Mouse (Mus musculus): ENCODE measurements around the gene Orc5. TPM values are rescaled to one million over a fixed set of nuclear protein-coding genes. Genes with fewer than 3 reads are reported as not detected.

The Orc5 gene
- total and polyA plus RNA-seq, 3 experiments, result 75.7 to 76.5 TPM; not detected in 1

GRCm38 (mm10) chr5:22556713-22557112 lies 6.5 kb upstream of the Orc5 start:
- H3K9ac ChIP-seq (ENCODE audit: control insufficient read depth, low read depth, low read length, poor library complexity, severe bottlenecking), result no peak overlapping the region
- no peak for DNase-seq (ENCODE audit: low read depth, low spot score)
- no peaks in the 10 kb centered on the region for H3K79me2 ChIP-seq (ENCODE audit: control insufficient read depth, insufficient read depth, low read length, poor library complexity)
- no peaks in the 10 kb centered on the region for H3K9me3 ChIP-seq (replicated peaks; ENCODE audit: insufficient read depth, low read length)
- no peaks in the 10 kb centered on the region for H3K27me3 ChIP-seq (ENCODE audit: control insufficient read depth in 1 of 2, insufficient read depth in 2 of 2, low read length in 2 of 2)
- no peak overlapping the region for H3K27ac ChIP-seq (ENCODE audit: control insufficient read depth, low read depth, low read length)
- H3K36me3 ChIP-seq (ENCODE audit: control insufficient read depth in 1 of 2, insufficient read depth in 2 of 2, low read length in 2 of 2), result peaks cover 0 to 3% of the 10 kb centered on the region in 2 experiments; a peak in 2 of 4 replicates
- TF ChIP-seq MEF2A (IDR thresholded peaks at IDR 0.05; ENCODE audit: extremely low read depth, insufficient replicate concordance, low read depth, low read length, poor library complexity, severe bottlenecking) (no peak), ZNF384 (IDR thresholded peaks at IDR 0.05; ENCODE audit: low read depth, low read length) (no peak), ETS1 (IDR thresholded peaks at IDR 0.05; ENCODE audit: low read depth, low read length) (no peak), SMC3 (IDR thresholded peaks at IDR 0.05; ENCODE audit: low read depth, low read length) (no peak), E2F4 (IDR thresholded peaks at IDR 0.05; ENCODE audit: borderline replicate concordance, low read depth, low read length) (no peak), BHLHE40 (IDR thresholded peaks at IDR 0.05; ENCODE audit: borderline replicate concordance, low read depth, low read length) (no peak)
- no peak overlapping the region for H3K4me3 ChIP-seq (ENCODE audit: control insufficient read depth in 1 of 2, insufficient read depth in 1 of 2, low read depth in 2 of 2, low read length in 2 of 2)
- H3K4me1 ChIP-seq (ENCODE audit: control insufficient read depth in 1 of 2, insufficient read depth in 2 of 2, low read length in 2 of 2), result peaks cover 0 to 5% of the 10 kb centered on the region in 2 experiments; a peak in 2 of 4 replicates

GRCm38 (mm10) chr5:22552233-22552765 lies 2.1 kb upstream of the Orc5 start:
- Histone ChIP-seq H3K79me2 (ENCODE audit: control insufficient read depth, insufficient read depth, low read length, poor library complexity) (peaks cover 19% of the 10 kb centered on the region), H3K4me3 (ENCODE audit: control insufficient read depth in 1 of 2, insufficient read depth in 1 of 2, low read depth in 2 of 2, low read length in 2 of 2) (no peak overlapping the region), H3K9me3 (replicated peaks; ENCODE audit: insufficient read depth, low read length) (no peaks in the 10 kb centered on the region), H3K27me3 (ENCODE audit: control insufficient read depth in 1 of 2, insufficient read depth in 2 of 2, low read length in 2 of 2) (no peaks in the 10 kb centered on the region), H3K36me3 (ENCODE audit: control insufficient read depth in 1 of 2, insufficient read depth in 2 of 2, low read length in 2 of 2) (peaks cover 5 to 21% of the 10 kb centered on the region in 2 experiments; a peak in 3 of 4 replicates), H3K9ac (ENCODE audit: control insufficient read depth, low read depth, low read length, poor library complexity, severe bottlenecking) (no peak overlapping the region), H3K27ac (ENCODE audit: control insufficient read depth, low read depth, low read length) (no peak overlapping the region), H3K4me1 (ENCODE audit: control insufficient read depth in 1 of 2, insufficient read depth in 2 of 2, low read length in 2 of 2) (peaks cover 8 to 16% of the 10 kb centered on the region in 2 experiments)
- no peak for DNase-seq (ENCODE audit: low read depth, low spot score)
- no peak for TF ChIP-seq MXI1 (IDR thresholded peaks at IDR 0.05; ENCODE audit: low read depth, low read length)
- no peak for TF ChIP-seq SMC3 (IDR thresholded peaks at IDR 0.05; ENCODE audit: low read depth, low read length)
- TF ChIP-seq RAD21 (IDR thresholded peaks at IDR 0.05; ENCODE audit: low read depth, low read length), result no peak
- TF ChIP-seq TAL1 (IDR thresholded peaks at IDR 0.05; ENCODE audit: low read length), result no peak
- no peak for TF ChIP-seq ELF1 (IDR thresholded peaks at IDR 0.05; ENCODE audit: low read depth, low read length)
- no peak for TF ChIP-seq RCOR1 (IDR thresholded peaks at IDR 0.05; ENCODE audit: low read depth, low read length)
- TF ChIP-seq ETS1 (IDR thresholded peaks at IDR 0.05; ENCODE audit: low read depth, low read length), result no peak
- TF ChIP-seq E2F4 (IDR thresholded peaks at IDR 0.05; ENCODE audit: borderline replicate concordance, low read depth, low read length), result no peak
- no peak for TF ChIP-seq USF1 (IDR thresholded peaks at IDR 0.05; ENCODE audit: low read depth, low read length)
- no peak for TF ChIP-seq POLR2AphosphoS2 (IDR thresholded peaks at IDR 0.05; ENCODE audit: low read length)
- no peak for TF ChIP-seq ZKSCAN1 (IDR thresholded peaks at IDR 0.05; ENCODE audit: low read depth, low read length)
- TF ChIP-seq CHD2 (IDR thresholded peaks at IDR 0.05; ENCODE audit: low read length), result no peak
- no peak for TF ChIP-seq SIN3A (IDR thresholded peaks at IDR 0.05; ENCODE audit: low read length)
- no peak for TF ChIP-seq MAFK (IDR thresholded peaks at IDR 0.05; ENCODE audit: borderline replicate concordance, low read depth, low read length)
- TF ChIP-seq POLR2AphosphoS5 (IDR thresholded peaks at IDR 0.05; ENCODE audit: borderline replicate concordance, low read depth, low read length), result no peak
- TF ChIP-seq CHD1 (IDR thresholded peaks at IDR 0.05; ENCODE audit: low read depth, low read length), result no peak
- no peak for TF ChIP-seq ZMIZ1 (IDR thresholded peaks at IDR 0.05; ENCODE audit: low read depth, low read length)
- TF ChIP-seq UBTF (IDR thresholded peaks at IDR 0.05; ENCODE audit: borderline replicate concordance, insufficient read depth, low read depth, low read length), result no peak
- TF ChIP-seq NRF1 (IDR thresholded peaks at IDR 0.05; ENCODE audit: insufficient read depth, low read depth, low read length, poor library complexity, severe bottlenecking), result no peak
